Mouse (Mus musculus) lung, postnatal 0 days (tissue): ENCODE measurements at regions not wholly inside any gene's neighbourhood (a gene's known extent, or its start where the extent isn't known, plus 50 kb on each side); places are given as distances from the start of the nearest gene placed in this dataset.

Experiments
- CTCF ChIP-seq: IDR thresholded peaks from 2 replicates; pipeline ENCODE4 v1.5.1; 2016; ENCODE audit warnings: antibody characterized with exemption, mild to moderate bottlenecking
- EP300 ChIP-seq: IDR thresholded peaks from 2 replicates; pipeline ENCODE4 v1.6.1; 2016; ENCODE audit warnings: antibody characterized with exemption, mild to moderate bottlenecking, control low read depth

DNA sequence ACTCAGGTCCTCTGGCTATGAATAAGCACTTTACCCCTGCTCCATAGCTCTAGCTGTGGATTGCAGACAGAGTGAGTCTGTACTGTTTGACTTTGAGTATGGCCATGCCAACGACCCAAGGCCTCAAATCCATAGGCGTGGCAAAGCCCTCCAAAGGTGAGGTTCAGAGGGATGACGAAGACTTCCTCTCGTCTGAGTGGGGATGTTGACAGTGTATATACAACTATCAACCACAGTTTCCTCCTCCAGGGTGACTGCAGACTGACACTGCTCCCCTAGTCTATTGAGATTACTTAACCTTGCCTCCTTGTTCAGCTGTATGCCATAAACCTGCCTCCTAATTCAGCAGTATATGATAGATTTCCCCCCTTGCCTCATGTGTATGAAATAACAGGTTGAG, 80.7 kb upstream of the Tle4 start:
- TF ChIP-seq EP300 (no peak), CTCF (no peak)
